Mouse (Mus musculus) left cerebral cortex, postnatal 14 days (tissue): Measurements from ENCODE around the gene Stx17. TPM values are rescaled to one million over a fixed set of nuclear protein-coding genes. Genes with fewer than 3 reads are reported as not detected.

Experiments used
- DNase-seq, 2 experiments: peaks; one replicate each; pipeline ENCODE4 v3.0.0; 2021 to 2022; ENCODE audit warnings: low spot score in 2 of 2, mixed read lengths in 1 of 2
- intact Hi-C: fragments of 180-260 bp; cut with DNase I; formaldehyde crosslinking; loops from one replicate; pipeline ENCODE4 v1.15.1; 2025
- long read RNA-seq, 2 experiments: library from polyadenylated mRNA; stranded (forward); transcript quantifications; one replicate each; pipeline ENCODE4 v2.0.0; 2021
- total RNA-seq, 2 experiments: library from RNA; stranded (reverse); gene quantifications; 2 replicates each; pipeline ENCODE4 v1.2.3; 2021

The Stx17 gene
- total RNA-seq, result 10 to 100 TPM; 22.7 to 23.2 TPM
- long read RNA-seq, experiment 1, full-length matches to known transcripts, result 2 of 10 reads
- long read RNA-seq, experiment 1, partial matches to known transcripts, result 0 of 10 reads
- long read RNA-seq, experiment 1, other reads (novel, unspliced or antisense), result 8 of 10 reads
- long read RNA-seq, experiment 2, full-length matches to known transcripts, result 9 of 14 reads
- long read RNA-seq, experiment 2, partial matches to known transcripts, result 0 of 14 reads
- long read RNA-seq, experiment 2, other reads (novel, unspliced or antisense), result 5 of 14 reads

GRCm38 (mm10) chr4:48124773-48125469 is at the start of gene Stx17:
Stx17 (plus strand) TSS chr4:48124915.
- peak; percentile 81 to 83 for DNase-seq
- intact Hi-C loops, result no loop called here

- intact Hi-C loops, result loop anchor here (10.0 kb wide), 1 partner anchor 198 kb away; the partner anchor contains the start of genes Erp44 and Invs
- peak in 1 of 2 experiments; percentile 29 for DNase-seq
Measured at GRCm38 (mm10) chr4:48076693-48077471, 47.8 kb upstream of the Stx17 start.

GRCm38 (mm10) chr4:48078213-48078612 is 46.5 kb upstream of the Stx17 start:
- no peak for DNase-seq
- intact Hi-C loops, result loop anchor here (10.0 kb wide), 1 partner anchor 197 kb away; the partner anchor contains the start of genes Erp44 and Invs

GRCm38 (mm10) chr4:48079285-48080039 is 45.3 kb upstream of the Stx17 start:
- intact Hi-C loops, result loop anchor here (10.0 kb wide), 1 partner anchor 195 kb away; the partner anchor contains the start of genes Erp44 and Invs
- DNase-seq, result no peak

GRCm38 (mm10) chr4:48083452-48083851 is 41.3 kb upstream of the Stx17 start:
- no peak for DNase-seq
- intact Hi-C loops, result no loop called here

- intact Hi-C loops, result no loop called here
- no peak for DNase-seq
Measured at GRCm38 (mm10) chr4:48086609-48087008, 38.1 kb upstream of the Stx17 start.

- DNase-seq, result peak in 1 of 2 experiments; percentile 23
- intact Hi-C loops, result no loop called here
Measured at GRCm38 (mm10) chr4:48087497-48087896, 37.2 kb upstream of the Stx17 start.

GRCm38 (mm10) chr4:48093221-48093620 is 31.5 kb upstream of the Stx17 start:
- DNase-seq, result no peak
- intact Hi-C loops, result no loop called here

- intact Hi-C loops, result no loop called here
- DNase-seq, result no peak
Measured at GRCm38 (mm10) chr4:48100217-48100616, 24.5 kb upstream of the Stx17 start.

GRCm38 (mm10) chr4:48101981-48102380 is 22.7 kb upstream of the Stx17 start:
- DNase-seq, result no peak
- intact Hi-C loops, result no loop called here

GRCm38 (mm10) chr4:48105387-48105786 is 19.3 kb upstream of the Stx17 start:
- no peak for DNase-seq
- intact Hi-C loops, result no loop called here

- intact Hi-C loops, result no loop called here
- DNase-seq, result no peak
Measured at GRCm38 (mm10) chr4:48107086-48107485, 17.6 kb upstream of the Stx17 start.

- DNase-seq, result peak in 1 of 2 experiments; percentile 22
- intact Hi-C loops, result no loop called here
Measured at GRCm38 (mm10) chr4:48108591-48108990, 16.1 kb upstream of the Stx17 start.

- intact Hi-C loops, result no loop called here
- no peak for DNase-seq
Measured at GRCm38 (mm10) chr4:48110331-48110730, 14.4 kb upstream of the Stx17 start.

GRCm38 (mm10) chr4:48116191-48116590 is 8.5 kb upstream of the Stx17 start:
- intact Hi-C loops, result no loop called here
- peak in 1 of 2 experiments; percentile 5 for DNase-seq

GRCm38 (mm10) chr4:48124416-48124772 is 321 bp upstream of the Stx17 start:
- DNase-seq, result no peak
- intact Hi-C loops, result no loop called here

GRCm38 (mm10) chr4:48130314-48130713 is 5.6 kb downstream of the Stx17 start:
- intact Hi-C loops, result no loop called here

GRCm38 (mm10) chr4:48131606-48132005 is 6.9 kb downstream of the Stx17 start:
- intact Hi-C loops, result no loop called here
- no peak for DNase-seq

More at GRCm38 (mm10) chr4:48130314-48130713, 5.6 kb downstream of the Stx17 start:
- DNase-seq, result no peak

GRCm38 (mm10) chr4:48132721-48133120 is 8.0 kb downstream of the Stx17 start:
- intact Hi-C loops, result no loop called here
- no peak for DNase-seq
